Comparison of ENCODE assay signal across 18 mouse cellular contexts in genomic region chr16:46120607-46121006, GRCm38 (mm10). TPM values are rescaled to one million over a fixed set of nuclear protein-coding genes. Genes with fewer than 3 reads are reported as not detected.
DNase-seq lines count a peak whose midpoint lies in the region; ATAC-seq and TF ChIP-seq lines count a peak whose summit lies in the region.
"Had no signal": no experiment of that assay in that cellular context is flagged by ENCODE, and none has a peak within 500 bp of the region (broad histone marks: within the 10 kb centered on the region; RNA-seq: fewer than 3 reads in every experiment).

No protein-coding gene starts in this region.

- H3K27ac ChIP-seq in gastrocnemius, adult 2 months: no peak overlapping the region
- H3K27ac ChIP-seq in midbrain, postnatal 0 days (ENCODE audit: low read depth, low read length): no peak overlapping the region
- no peak overlapping the region for H3K27ac ChIP-seq in midbrain, embryonic 14.5 days (replicated peaks; ENCODE audit: low read depth, low read length)
- no peak overlapping the region for H3K27ac ChIP-seq in CH12.LX (ENCODE audit: insufficient read depth, low read depth)
- H3K27ac ChIP-seq: forebrain, embryonic 12.5 days; neural tube, embryonic 13.5 days had no signal

- intact Hi-C loops in gastrocnemius, adult 2 months (cut with DNase I): no loop called here

- TF ChIP-seq POLR2A in CH12.LX (IDR thresholded peaks at IDR 0.05; ENCODE audit: low read depth, low read length): no peak

- dilution Hi-C loops in CH12.LX (cut with MboI; ENCODE audit: extremely low pct_ligation_motif_present, extremely low pct_unique_long_range_greater_than_20kb, low sequenced_read_pairs): no loop called here

- H3K9ac ChIP-seq in midbrain, postnatal 0 days (replicated peaks; ENCODE audit: low read length, poor library complexity, severe bottlenecking): no peak overlapping the region
- no peak overlapping the region for H3K9ac ChIP-seq in midbrain, embryonic 14.5 days (replicated peaks; ENCODE audit: low read length)
- no peak overlapping the region for H3K9ac ChIP-seq in CH12.LX (ENCODE audit: insufficient read depth, low read depth)
- H3K9ac ChIP-seq: forebrain, embryonic 12.5 days; neural tube, embryonic 13.5 days had no signal

- no peaks in the 10 kb centered on the region for H3K79me2 ChIP-seq in CH12.LX (replicated peaks; ENCODE audit: control insufficient read depth, extremely low read depth, insufficient read depth, poor library complexity, severe bottlenecking)

- 67% methylated on average over 3 of the region's 3 CpGs for WGBS in midbrain, postnatal 0 days
- 67% methylated on average over 3 of the region's 3 CpGs for WGBS in midbrain, embryonic 14.5 days

- H3K4me3 ChIP-seq in gastrocnemius, adult 2 months: no peak overlapping the region
- H3K4me3 ChIP-seq in midbrain, postnatal 0 days (ENCODE audit: low read depth, low read length): no peak overlapping the region
- H3K4me3 ChIP-seq in midbrain, embryonic 14.5 days (replicated peaks; ENCODE audit: low read depth, low read length): no peak overlapping the region
- H3K4me3 ChIP-seq in CH12.LX (replicated peaks in 1 of 3; ENCODE audit: low read depth in 2 of 3, low read length in 2 of 3, poor library complexity in 1 of 3): peak overlapping the region in 1 of 3 experiments; percentile 47
- H3K4me3 ChIP-seq: forebrain, embryonic 12.5 days; neural tube, embryonic 13.5 days had no signal

- no peak overlapping the region for H3K4me2 ChIP-seq in midbrain, postnatal 0 days (ENCODE audit: low read depth, low read length, poor library complexity, severe bottlenecking)
- no peak overlapping the region for H3K4me2 ChIP-seq in midbrain, embryonic 14.5 days (ENCODE audit: low read length)
- H3K4me2 ChIP-seq in CH12.LX (ENCODE audit: insufficient read depth, low read depth, poor library complexity, severe bottlenecking): peak overlapping the region; percentile 16; the same call in 1 of the 2 replicates
- H3K4me2 ChIP-seq: forebrain, embryonic 12.5 days; neural tube, embryonic 13.5 days had no signal

- no peaks in the 10 kb centered on the region for H3K27me3 ChIP-seq in midbrain, postnatal 0 days (ENCODE audit: insufficient read depth, low read length)
- no peaks in the 10 kb centered on the region for H3K27me3 ChIP-seq in midbrain, embryonic 14.5 days (ENCODE audit: control insufficient read depth, insufficient read depth, low read length)
- H3K27me3 ChIP-seq in CH12.LX (replicated peaks): no peaks in the 10 kb centered on the region
- H3K27me3 ChIP-seq: forebrain, embryonic 12.5 days; neural tube, embryonic 13.5 days had no signal

- TF ChIP-seq CTCF in gastrocnemius, adult 2 months (IDR thresholded peaks at IDR 0.05): peak; percentile 9; the same call in 1 of the 2 replicates
- peak; percentile 29; the same call in 1 of the 2 replicates for TF ChIP-seq CTCF in midbrain, postnatal 0 days (IDR thresholded peaks at IDR 0.05)
- TF ChIP-seq CTCF in CH12.LX (conservative IDR thresholded peaks at IDR 0.05 in 1 of 2, IDR thresholded peaks at IDR 0.05 in 1 of 2; ENCODE audit: low read depth in 2 of 2, low read length in 2 of 2): peak in 1 of 2 experiments; percentile 28; a peak in 2 of 4 replicates

- no peaks in the 10 kb centered on the region for H3K9me3 ChIP-seq in midbrain, postnatal 0 days (ENCODE audit: low read length)
- no peaks in the 10 kb centered on the region for H3K9me3 ChIP-seq in midbrain, embryonic 14.5 days (ENCODE audit: control insufficient read depth, low read length)
- H3K9me3 ChIP-seq in CH12.LX (replicated peaks; ENCODE audit: low read length): peaks cover 36% of the 10 kb centered on the region
- H3K9me3 ChIP-seq: forebrain, embryonic 12.5 days; neural tube, embryonic 13.5 days had no signal

- ATAC-seq in midbrain, postnatal 0 days (ENCODE audit: low FRiP score): no peak
- ATAC-seq in midbrain, embryonic 14.5 days (ENCODE audit: low FRiP score, low TSS enrichment): no peak

- H3K4me1 ChIP-seq in midbrain, postnatal 0 days (ENCODE audit: insufficient read depth, low read length): no peaks in the 10 kb centered on the region
- H3K4me1 ChIP-seq in midbrain, embryonic 14.5 days (ENCODE audit: control insufficient read depth, insufficient read depth, low read length): no peaks in the 10 kb centered on the region
- peaks cover 0 to 6% of the 10 kb centered on the region in 2 experiments; a peak in 1 of 4 replicates for H3K4me1 ChIP-seq in CH12.LX (ENCODE audit: control insufficient read depth in 1 of 2, insufficient read depth in 2 of 2)

- no peak for TF ChIP-seq EP300 in CH12.LX (IDR thresholded peaks at IDR 0.05; ENCODE audit: low read length)

- in situ Hi-C loops in CH12.LX (cut with MboI; ENCODE audit: low pct_ligation_motif_present, low pct_unique_long_range_greater_than_20kb, low sequenced_read_pairs): loop anchor here (5.0 kb wide), 1 partner anchor 132 kb away; no protein-coding TSS in a partner anchor

- H3K36me3 ChIP-seq in midbrain, postnatal 0 days (ENCODE audit: insufficient read depth, low read length): no peaks in the 10 kb centered on the region
- no peaks in the 10 kb centered on the region for H3K36me3 ChIP-seq in midbrain, embryonic 14.5 days (ENCODE audit: control insufficient read depth, insufficient read depth, low read length)
- H3K36me3 ChIP-seq in CH12.LX (replicated peaks in 1 of 2; ENCODE audit: control insufficient read depth in 1 of 2, insufficient read depth in 1 of 2, low read length in 1 of 2): no peaks in the 10 kb centered on the region
- H3K36me3 ChIP-seq: forebrain, embryonic 12.5 days; neural tube, embryonic 13.5 days had no signal

- DNase-seq in gastrocnemius, adult 2 months: no peak
- no peak for DNase-seq in gastrocnemius, postnatal 25 days
- DNase-seq in midbrain, postnatal 0 days (ENCODE audit: low spot score): no peak
- no peak for DNase-seq in midbrain, embryonic 14.5 days
- DNase-seq in CH12.LX (ENCODE audit: extremely low read depth) (peak; percentile 17), adipocyte (ENCODE audit: low spot score) (no peak)
- peak; percentile 14 for DNase-seq in mesoderm, embryonic 11.5 days (ENCODE audit: low read depth, low spot score)
- no peak for DNase-seq in adrenal gland, adult 18-20 months (ENCODE audit: low spot score in 2 of 2)
- DNase-seq: cerebellum, adult 9-10 months; kidney, adult 9 months; lung, adult 18-20 months had no signal

- TF ChIP-seq RAD21 in CH12.LX (IDR thresholded peaks at IDR 0.05; ENCODE audit: low read depth, low read length): no peak

TF ChIP-seq in CH12.LX, 34 proteins besides CTCF, POLR2A, EP300 and RAD21:
- TF ChIP-seq MXI1 (IDR thresholded peaks at IDR 0.05; ENCODE audit: low read depth, low read length): no peak
- TF ChIP-seq JUND (conservative IDR thresholded peaks at IDR 0.05; ENCODE audit: low read depth, low read length): no peak
- no peak for TF ChIP-seq TCF12 (IDR thresholded peaks at IDR 0.05; ENCODE audit: low read depth, low read length)
- no peak for TF ChIP-seq MAX (IDR thresholded peaks at IDR 0.05; ENCODE audit: low read length)
- no peak for TF ChIP-seq BHLHE40 (IDR thresholded peaks at IDR 0.05; ENCODE audit: low read depth, low read length)
- TF ChIP-seq NRF1 (IDR thresholded peaks at IDR 0.05; ENCODE audit: low read depth, low read length): no peak

RNA-seq across cellular contexts. Expression of gene Cd96, which starts 0.6 kb away (rescaled TPM):
- not detected for total RNA-seq in gastrocnemius, adult 2 months (2021)
- not detected for total RNA-seq in gastrocnemius, postnatal 25 days (2021)
- not detected in 2 replicates for total RNA-seq in midbrain, postnatal 0 days (2014; rRNA removed)
- 0.11 and 0.17 TPM in 2 replicates for polyA plus RNA-seq in midbrain, postnatal 0 days (2015; fragmentation: Nextera tagmentation; extraction: Ambion mirVana)
- polyA plus RNA-seq in midbrain, embryonic 14.5 days (2014; fragmentation: Nextera tagmentation; extraction: Ambion mirVana): 0.12 and 0.13 TPM in 2 replicates
- total RNA-seq in CH12.LX (2012; rRNA removed): 5.9 and 6.4 TPM in 2 replicates
- total RNA-seq in CH12.LX (2014; rRNA removed): 9.7 and 10.7 TPM in 2 replicates
- 3.8 and 4.4 TPM in 2 replicates for polyA plus RNA-seq in CH12.LX (2012; ENCODE audit: insufficient read length, low read depth)
- total RNA-seq in adrenal gland, adult 18-20 months (2021): under 1 TPM in 1 of 2 experiments, not detected in 1; 0.16 TPM
- total RNA-seq: adrenal gland, postnatal 25 days; heart, postnatal 4 days; layer of hippocampus, postnatal 36 days had no signal
- polyA plus RNA-seq: forebrain, embryonic 12.5 days; heart, embryonic 14.5 days; liver, adult 2 months had no signal

RNA-seq across cellular contexts. Expression of gene Gm4737, which starts 34.3 kb away (rescaled TPM):
- total RNA-seq in gastrocnemius, adult 2 months (2021): 10 to 100 TPM; 15.3 to 18.4 TPM
- 10 to 100 TPM; 14.6 to 16.0 TPM for total RNA-seq in gastrocnemius, postnatal 25 days (2021)
- 4.7 and 4.8 TPM in 2 replicates for total RNA-seq in midbrain, postnatal 0 days (2014; rRNA removed)
- 0.52 and 2.8 TPM in 2 replicates for polyA plus RNA-seq in midbrain, postnatal 0 days (2015; fragmentation: Nextera tagmentation; extraction: Ambion mirVana)
- polyA plus RNA-seq in midbrain, embryonic 14.5 days (2014; fragmentation: Nextera tagmentation; extraction: Ambion mirVana): 2.0 and 2.4 TPM in 2 replicates
- total RNA-seq in CH12.LX (2012; rRNA removed) (41.4 and 51.4 TPM in 2 replicates), CH12.LX (2014; rRNA removed) (118 and 127 TPM in 2 replicates)
- 124 and 154 TPM in 2 replicates for polyA plus RNA-seq in CH12.LX (2012; ENCODE audit: insufficient read length, low read depth)
- total RNA-seq in adrenal gland, adult 18-20 months (2021): 10 to 100 TPM; 25.4 to 31.3 TPM

Comparison
In these comparisons a context has a peak if more than half of its experiments do, and no peak if none do; other contexts are left out.
1. DNase-seq: peak in CH12.LX (single experiment) and mesoderm, embryonic 11.5 days (single experiment); none in gastrocnemius, adult 2 months (single experiment), gastrocnemius, postnatal 25 days (single experiment), midbrain, postnatal 0 days (single experiment), midbrain, embryonic 14.5 days (single experiment), adrenal gland, adult 18-20 months (0 of 2) and adipocyte (single experiment).